Mouse (Mus musculus): ENCODE measurements at regions not wholly inside any gene's neighbourhood (a gene's known extent, or its start where the extent isn't known, plus 50 kb on each side); places are given as distances from the start of the nearest gene placed in this dataset.
"Not testable (repeated sequence)": the region's sequence is repeated elsewhere in the genome, so short reads cannot be mapped to it uniquely, and the experiment has no call there.

DNA sequence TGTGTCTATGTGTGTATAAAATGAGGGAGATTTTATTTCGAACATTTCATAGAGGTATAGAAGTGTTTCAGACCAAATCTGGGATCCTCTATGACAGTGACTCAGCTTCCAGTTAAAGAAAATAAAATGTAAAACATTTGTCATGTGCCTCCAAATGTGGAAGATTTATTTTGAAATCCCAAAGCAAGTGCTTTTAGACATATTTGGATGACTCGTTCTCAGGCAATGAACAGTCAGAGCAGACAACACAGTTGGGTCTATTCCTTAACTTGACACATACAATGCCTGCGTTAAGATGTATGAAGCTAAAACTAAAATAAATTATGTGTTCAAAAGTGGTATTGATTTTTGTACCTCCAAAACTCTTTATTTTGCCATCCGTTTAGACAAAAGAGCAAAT lies 830.4 kb upstream of the Grm7 start:
- DNase-seq (ENCODE audit: low spot score in 2 of 2), result no peak

DNA sequence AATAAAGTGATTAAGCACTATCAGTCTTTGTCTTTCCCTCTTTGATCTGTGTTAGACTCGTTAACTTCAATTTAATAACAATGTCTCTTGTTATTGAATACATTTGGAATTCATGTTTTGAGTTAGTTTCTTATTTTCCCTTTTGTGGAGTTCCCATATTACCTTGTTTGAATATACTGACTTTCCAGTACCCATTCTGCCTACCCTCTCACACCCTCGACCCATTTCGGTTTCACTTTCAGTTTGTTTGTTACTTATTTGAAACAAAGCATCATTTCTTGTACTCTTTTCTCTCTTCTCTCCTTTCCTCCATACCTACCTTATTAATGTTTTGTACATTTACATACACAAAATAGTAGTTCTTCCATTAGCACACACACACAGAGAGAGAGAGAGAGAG lies 797.1 kb upstream of the Grm7 start:
- DNase-seq (ENCODE audit: low spot score in 2 of 2), result no peak

- no peak for DNase-seq (ENCODE audit: low spot score in 2 of 2)
Measured at GRCm38 (mm10) chr6:109855806-109856205, 789.6 kb upstream of the Grm7 start.

DNA sequence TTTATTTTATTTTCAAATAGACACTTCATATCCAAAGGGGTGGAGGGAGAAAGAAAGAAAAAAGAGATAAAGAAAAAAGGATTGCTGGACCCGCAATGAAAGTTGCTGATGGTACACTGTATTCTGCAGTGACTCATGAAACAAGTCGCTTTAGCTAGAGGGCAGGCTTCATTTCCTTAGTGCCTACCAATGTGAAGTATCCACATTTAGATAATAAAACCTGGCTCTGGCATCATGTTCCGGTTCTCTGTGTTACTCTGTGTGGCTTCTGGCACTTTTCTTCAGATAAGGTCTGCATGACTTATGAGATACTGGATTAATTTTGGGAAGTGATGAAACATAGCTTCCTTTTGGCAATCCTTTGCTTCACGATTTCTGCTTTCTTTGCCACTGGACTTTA lies 782.0 kb upstream of the Grm7 start:
- DNase-seq (ENCODE audit: low spot score in 2 of 2), result no peak

GRCm38 (mm10) chr6:109874187-109874586 lies 771.2 kb upstream of the Grm7 start:
- DNase-seq (ENCODE audit: low spot score in 2 of 2), result no peak

GRCm38 (mm10) chr6:109874625-109875040 lies 770.7 kb upstream of the Grm7 start:
- DNase-seq (ENCODE audit: low spot score in 2 of 2), result peak; percentile 12 to 25

GRCm38 (mm10) chr6:109875548-109875947 lies 769.8 kb upstream of the Grm7 start:
- not testable (repeated sequence) for DNase-seq (ENCODE audit: low spot score in 2 of 2)

- DNase-seq (ENCODE audit: low spot score in 2 of 2), result no peak
Measured at GRCm38 (mm10) chr6:109879145-109879544, 766.2 kb upstream of the Grm7 start.

- DNase-seq (ENCODE audit: low spot score in 2 of 2), result no peak
Measured at GRCm38 (mm10) chr6:109923780-109924179, 721.6 kb upstream of the Grm7 start.

DNA sequence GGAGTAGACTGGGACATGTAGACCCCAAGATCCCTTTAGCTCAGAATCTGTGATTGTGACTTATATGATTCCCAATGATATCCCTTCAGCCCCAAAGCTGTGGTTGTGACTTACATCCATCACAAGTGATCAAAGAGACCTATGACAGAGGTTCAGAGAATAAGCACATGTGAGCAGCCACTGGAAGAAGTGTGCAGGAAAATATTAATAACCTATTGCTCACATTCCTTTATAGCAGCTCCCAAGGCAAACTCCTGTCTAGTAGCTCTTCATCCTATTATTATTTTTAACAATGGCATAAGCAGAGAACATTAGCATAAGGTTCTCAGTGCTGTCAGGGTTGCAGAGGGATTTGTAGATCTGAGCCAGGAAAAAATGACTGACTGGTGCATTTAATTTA lies 696.9 kb upstream of the Grm7 start:
- DNase-seq (ENCODE audit: low spot score in 2 of 2), result no peak

- no peak for DNase-seq (ENCODE audit: low spot score in 2 of 2)
Measured at GRCm38 (mm10) chr6:109948928-109949327, 696.5 kb upstream of the Grm7 start.

- not testable (repeated sequence) for DNase-seq (ENCODE audit: low spot score in 2 of 2)
Measured at GRCm38 (mm10) chr6:109957901-109958300, 687.5 kb upstream of the Grm7 start.
